Mouse (Mus musculus) lung, adult 2 months (tissue): ENCODE results near the gene Naa38.

Experiments used
- CTCF ChIP-seq: fragments of 200-500 bp; IDR thresholded peaks from 2 replicates; pipeline ENCODE4 v1.5.1; 2011; ENCODE audit warnings: mild to moderate bottlenecking, low read length, control low read depth; ENCODE audit not compliant: insufficient read depth
- POLR2A ChIP-seq: fragments of 200-500 bp; IDR thresholded peaks from 2 replicates; pipeline ENCODE4 v1.6.1; 2011; ENCODE audit warnings: low read depth, mild to moderate bottlenecking, control low read depth, low read length, borderline replicate concordance; ENCODE audit errors: extremely low read depth

DNA sequence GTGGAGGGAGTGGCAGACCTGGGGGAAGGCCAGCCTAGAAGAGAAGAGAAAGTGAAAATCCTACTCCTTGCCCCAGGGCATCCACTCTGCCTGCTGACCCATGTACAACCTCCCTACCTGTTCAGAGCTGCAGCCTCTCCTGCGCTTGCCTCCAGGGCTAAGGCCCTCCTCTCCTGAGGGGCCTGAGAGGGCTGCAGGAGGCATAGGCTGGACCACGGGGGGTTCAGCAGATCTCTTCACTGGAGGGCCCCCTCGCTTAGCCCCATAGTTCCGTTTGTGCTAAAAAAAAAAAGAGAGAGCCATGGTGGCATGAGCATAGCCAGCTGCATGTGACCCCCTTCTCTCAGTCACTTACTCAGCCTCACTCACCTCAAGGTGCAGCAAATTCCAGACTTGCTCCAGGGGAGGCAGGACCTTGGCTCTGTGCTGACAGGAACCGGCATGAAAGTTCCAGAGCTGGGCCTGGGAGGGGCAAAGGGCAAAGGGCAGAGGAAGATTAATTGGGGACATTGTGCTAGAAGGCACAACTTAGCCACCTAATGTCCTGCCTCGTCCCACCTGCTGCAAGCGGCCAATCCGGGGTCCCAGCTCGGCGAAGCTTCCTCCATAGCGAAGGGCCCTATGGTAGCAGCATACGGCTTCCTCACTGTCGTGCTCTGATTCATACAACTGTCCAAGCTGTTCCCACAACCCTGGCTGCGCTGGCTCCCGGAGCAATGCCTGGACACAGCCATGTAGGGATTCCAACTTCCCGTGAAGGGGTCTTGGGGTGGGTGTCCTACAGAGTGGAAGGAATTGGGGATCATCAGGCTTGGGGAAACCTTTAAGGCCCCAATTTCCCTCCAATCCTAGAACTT is 11.8 kb downstream of the Naa38 start:
- no peak for TF ChIP-seq POLR2A
- TF ChIP-seq CTCF: no peak
